Mouse (Mus musculus) colon, adult 2 months (tissue): ENCODE data around the gene Mmp2. TPM values are rescaled to one million over a fixed set of nuclear protein-coding genes. Genes with fewer than 3 reads are reported as not detected.

Experiments
- polyA plus RNA-seq: library from polyadenylated mRNA; depleted of rRNA; stranded (reverse); fragments of >200 nt; gene quantifications from 2 replicates; pipeline ENCODE4 v1.2.3, GENCODE M21; 2012; rRNA removed

The Mmp2 gene
- polyA plus RNA-seq, result 104 and 127 TPM in 2 replicates

GRCm38 (mm10) chr8:92827243-92828034, at the start of gene Mmp2:
TSS of gene Mmp2 (plus strand) at chr8:92827291.

DNA sequence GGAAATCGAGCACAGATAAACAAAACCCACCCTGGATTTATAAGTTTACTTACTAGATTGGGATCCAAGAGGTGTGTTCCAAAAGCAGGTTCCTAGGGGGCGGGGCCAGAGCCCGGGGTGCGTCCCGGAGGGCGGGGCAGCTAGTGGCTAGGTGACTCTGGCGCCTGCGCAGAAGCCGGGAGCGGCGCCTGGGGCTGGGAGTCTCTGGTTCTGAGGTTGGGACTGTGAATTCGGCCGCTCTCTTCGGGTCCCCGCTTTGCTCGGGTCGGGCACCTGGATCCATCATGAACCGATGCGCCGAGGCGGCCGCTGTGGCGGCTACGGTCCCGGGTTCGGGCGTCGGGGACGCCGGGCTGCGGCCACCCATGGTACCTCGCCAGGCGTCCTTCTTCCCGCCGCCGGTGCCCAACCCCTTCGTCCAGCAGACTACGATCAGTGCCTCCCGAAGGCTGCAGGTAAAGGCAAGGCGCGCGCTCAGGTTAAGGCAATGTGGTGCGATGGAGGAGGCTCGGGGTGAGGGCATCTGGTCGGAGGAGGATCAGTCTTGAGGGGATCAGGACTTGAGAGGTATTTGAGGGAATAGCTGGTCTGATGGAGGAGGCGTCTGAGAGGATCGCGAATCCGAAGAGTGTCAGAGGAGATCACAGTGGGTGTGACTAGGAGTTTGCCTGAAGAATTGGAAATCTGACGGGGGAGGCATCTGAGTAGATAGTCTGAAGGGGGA, 28.2 kb downstream of the Mmp2 start, which contains the start of gene Lpcat2:
TSS of gene Lpcat2 (plus strand) at position 169 of the 724 bp plus-strand sequence.

GRCm38 (mm10) chr8:92901107-92901506, 74.0 kb downstream of the Mmp2 start, which contains the start of gene Capns2:
TSS of gene Capns2 (plus strand) at chr8:92901407.

Other genes with a start within 250 kb of the Mmp2 start
- gene Irx6, start 153.0 kb upstream of the Mmp2 start, polyA plus RNA-seq, result 0.09 and 0.17 TPM in 2 replicates
- gene Lpcat2, start 28.0 kb downstream of the Mmp2 start, polyA plus RNA-seq, result 9.4 and 9.6 TPM in 2 replicates
- 0.27 and 0.38 TPM in 2 replicates for gene Capns2, start 74.1 kb downstream of the Mmp2 start, polyA plus RNA-seq
- 0.02 TPM in 1 of 2 replicates, not detected in the other for gene Slc6a2, start 132.8 kb downstream of the Mmp2 start, polyA plus RNA-seq
- gene Ces1a, start 220.9 kb downstream of the Mmp2 start, polyA plus RNA-seq, result not detected in 2 replicates